Mouse (Mus musculus) activated CD4-positive, CD25-positive, alpha-beta regulatory T cell, adult 4 months (primary cell): Measurements from ENCODE around the gene Fut9. TPM values are rescaled to one million over a fixed set of nuclear protein-coding genes. Genes with fewer than 3 reads are reported as not detected.

Experiments used
- ATAC-seq: one replicate; pipeline ENCODE4 v1.8.0; 2017
- polyA plus RNA-seq, 2 experiments: library from polyadenylated mRNA; unstranded; fragments of 100-300 nt; shearing (Covaris generic); gene quantifications; one replicate each; pipeline ENCODE4 v1.2.1; 2017

The Fut9 gene
- polyA plus RNA-seq, 2 experiments from 2014 or later: 0.11 TPM; not detected in 1

DNA sequence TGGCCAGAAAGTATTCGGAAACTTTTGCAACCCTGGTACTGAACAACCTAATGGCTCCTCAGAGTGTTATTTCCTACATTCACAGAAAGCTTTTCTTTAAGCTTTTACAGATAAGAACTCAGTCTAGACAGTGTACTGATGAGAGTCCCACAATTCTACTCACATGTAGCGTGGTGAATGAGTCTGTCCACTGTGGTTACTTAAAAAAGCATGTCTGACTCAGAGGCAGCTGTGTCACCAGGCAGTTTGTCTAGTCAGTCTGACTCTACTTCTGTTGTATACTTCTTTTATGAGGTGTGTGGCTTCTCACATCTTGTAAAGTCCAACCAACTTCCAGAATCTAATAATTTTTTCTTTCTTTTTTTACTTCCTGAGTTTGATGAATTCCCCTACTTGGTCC is 154.5 kb downstream of the Fut9 start:
- ATAC-seq: no peak

DNA sequence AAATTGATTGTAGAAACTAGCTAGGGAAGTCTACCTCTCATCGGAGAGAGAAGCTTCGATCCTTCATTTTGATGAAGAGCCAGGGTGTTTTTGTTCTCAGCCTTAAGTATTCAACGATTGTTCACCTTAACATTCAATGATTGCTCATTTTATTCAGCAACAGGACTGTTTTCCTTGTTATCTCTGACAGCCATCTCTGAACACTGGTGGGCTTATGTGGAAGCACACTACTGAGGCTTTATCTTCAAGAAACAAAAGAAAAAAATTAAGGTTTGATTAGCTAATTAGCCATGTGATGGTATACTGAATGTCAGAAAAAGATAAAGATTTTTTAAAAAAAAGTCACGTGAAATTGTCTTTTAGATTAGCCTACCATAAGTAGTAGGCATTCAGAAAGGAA is 158.1 kb downstream of the Fut9 start:
- no peak for ATAC-seq

GRCm38 (mm10) chr4:25633262-25633661 is 166.8 kb downstream of the Fut9 start:
- no peak for ATAC-seq

- no peak for ATAC-seq
Observed at GRCm38 (mm10) chr4:25628113-25628512, 171.9 kb downstream of the Fut9 start.

DNA sequence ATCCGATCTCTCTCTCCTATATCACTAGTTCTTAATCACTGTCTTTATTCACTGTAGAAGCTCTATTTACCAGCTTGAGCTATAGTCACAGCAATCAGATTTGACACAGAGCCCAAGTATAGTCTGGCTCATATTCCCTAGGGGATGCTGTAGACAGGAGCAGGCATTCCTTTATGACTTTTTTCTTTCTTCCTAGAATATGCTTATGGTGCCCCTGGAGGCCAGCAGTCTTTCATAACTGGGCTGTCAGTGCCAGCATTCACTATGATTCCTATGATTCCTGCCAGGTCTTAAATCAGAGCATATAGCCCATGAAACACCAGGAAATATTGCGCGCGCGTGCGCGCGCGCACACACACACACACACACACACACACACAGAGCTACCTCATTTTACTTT is 172.6 kb downstream of the Fut9 start:
- no peak for ATAC-seq

- ATAC-seq: no peak
Observed at GRCm38 (mm10) chr4:25627039-25627438, 173.0 kb downstream of the Fut9 start.

DNA sequence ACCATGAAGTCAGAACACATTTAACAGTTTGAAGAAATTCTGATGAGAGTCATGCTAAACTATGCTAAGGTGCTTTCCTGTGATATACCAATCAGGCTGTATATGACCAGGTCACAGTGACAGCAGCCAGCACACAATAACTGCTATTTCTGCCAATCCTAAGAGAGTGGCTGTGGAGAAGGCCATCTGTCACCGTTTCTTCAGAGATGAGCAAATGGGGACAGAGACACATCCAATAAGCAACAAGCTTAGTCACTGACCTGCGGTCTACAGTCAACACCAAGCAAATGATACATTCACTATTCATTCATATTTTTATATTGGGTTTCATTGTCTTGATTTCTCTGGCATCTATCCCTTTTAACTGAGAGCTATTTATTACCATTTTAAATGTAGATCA is 176.9 kb downstream of the Fut9 start:
- ATAC-seq: no peak

DNA sequence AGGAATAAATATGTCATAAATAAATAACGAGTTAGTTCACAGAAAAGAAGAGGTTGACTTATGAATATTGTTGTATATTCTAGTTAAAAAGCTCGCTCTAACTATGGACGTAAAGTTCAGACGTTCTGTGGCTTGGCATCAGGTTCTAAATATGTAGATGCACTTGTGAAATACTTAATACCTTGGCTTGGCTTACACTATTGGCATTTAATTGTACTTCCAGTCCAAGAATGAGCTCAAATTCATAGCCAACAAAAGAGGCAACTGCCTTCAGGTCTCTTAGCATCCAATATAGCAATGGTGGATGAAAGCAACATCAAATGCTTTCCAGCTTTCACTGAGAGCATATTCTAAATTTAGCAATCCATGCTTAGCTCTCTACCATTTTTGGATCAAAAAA is 182.7 kb downstream of the Fut9 start:
- ATAC-seq: no peak

DNA sequence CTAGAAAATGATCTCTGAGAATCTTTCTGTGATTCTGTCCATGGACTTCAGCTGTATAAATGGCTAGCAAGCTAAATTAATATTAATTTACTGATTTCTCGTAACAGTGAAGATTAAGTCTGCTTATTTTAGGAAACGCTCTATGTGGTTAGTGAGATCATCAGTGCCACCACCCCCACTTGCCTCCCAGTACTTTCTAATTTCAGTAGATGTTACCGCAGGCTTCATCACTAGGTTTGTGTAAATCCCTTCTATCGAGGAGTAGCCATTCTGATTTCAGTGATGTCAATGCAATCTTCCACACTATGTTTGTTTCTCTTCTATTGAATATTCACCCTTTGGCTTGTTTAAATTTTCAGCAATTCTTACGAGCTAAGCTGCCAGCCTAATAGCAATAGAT is 186.6 kb downstream of the Fut9 start:
- ATAC-seq: no peak

DNA sequence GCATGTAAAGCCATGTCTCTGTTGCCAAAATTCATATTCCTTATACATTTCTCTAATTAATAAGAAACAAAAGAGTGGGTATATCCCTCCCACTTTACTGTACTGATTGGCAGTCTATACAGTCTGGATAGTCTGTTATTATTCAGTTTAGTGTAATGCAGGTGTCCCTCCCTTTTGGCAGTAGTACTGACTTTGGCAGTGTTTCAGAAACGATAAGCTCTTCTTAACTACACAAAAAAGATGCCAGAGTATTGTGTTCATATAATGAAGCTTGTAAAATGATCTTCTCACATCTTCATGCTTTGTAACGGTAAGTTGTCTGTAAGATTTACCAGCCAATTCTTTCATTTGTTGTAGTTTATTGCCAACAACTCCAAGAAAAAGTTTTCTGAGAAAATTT is 189.6 kb downstream of the Fut9 start:
- no peak for ATAC-seq

DNA sequence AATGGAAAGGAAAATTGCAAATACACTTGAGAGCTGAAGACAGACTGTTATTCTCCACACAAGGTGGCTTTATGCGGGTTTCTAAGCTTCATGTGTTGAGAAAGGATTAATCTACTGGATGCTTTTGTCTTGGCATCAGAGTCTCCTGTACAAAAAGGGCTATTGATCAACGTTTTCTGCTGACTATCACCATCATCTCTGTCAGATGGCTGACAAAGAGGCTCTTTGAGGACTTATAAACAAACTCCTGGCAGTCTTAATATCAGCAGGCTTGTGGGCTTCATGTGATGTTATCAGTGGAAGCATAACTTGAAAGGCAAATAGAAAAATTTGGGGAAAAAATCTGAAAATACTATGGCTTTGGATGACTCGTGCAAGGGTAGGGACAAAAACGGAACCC is 206.8 kb downstream of the Fut9 start:
- ATAC-seq: no peak
